Mouse (Mus musculus) thymus, postnatal 0 days (tissue): ENCODE measurements around the gene Ergic1. TPM values are rescaled to one million over a fixed set of nuclear protein-coding genes. Genes with fewer than 3 reads are reported as not detected.
A peak's percentile ranks its signal among the peaks of the same experiment; 100 is the strongest.

ENCODE experiments used
- DNase-seq: peaks from one replicate; pipeline ENCODE4 v3.0.0-alpha.2; 2015; ENCODE audit warnings: low spot score
- polyA plus RNA-seq: library from polyadenylated mRNA; unstranded; fragments of >200 nt; fragmentation: Nextera tagmentation; extraction: Ambion mirVana; gene quantifications from 2 replicates; pipeline ENCODE4 v1.2.1, GENCODE M21; 2015

The Ergic1 gene
- polyA plus RNA-seq, 1 experiment from 2014 or later: 64.6 TPM

- DNase-seq: no peak
Measured at GRCm38 (mm10) chr17:26535251-26536136, 25.8 kb upstream of the Ergic1 start.

GRCm38 (mm10) chr17:26537722-26538471 is 23.4 kb upstream of the Ergic1 start:
- DNase-seq: peak; percentile 36

- no peak for DNase-seq
Measured at GRCm38 (mm10) chr17:26540083-26540482, 21.2 kb upstream of the Ergic1 start.

DNA sequence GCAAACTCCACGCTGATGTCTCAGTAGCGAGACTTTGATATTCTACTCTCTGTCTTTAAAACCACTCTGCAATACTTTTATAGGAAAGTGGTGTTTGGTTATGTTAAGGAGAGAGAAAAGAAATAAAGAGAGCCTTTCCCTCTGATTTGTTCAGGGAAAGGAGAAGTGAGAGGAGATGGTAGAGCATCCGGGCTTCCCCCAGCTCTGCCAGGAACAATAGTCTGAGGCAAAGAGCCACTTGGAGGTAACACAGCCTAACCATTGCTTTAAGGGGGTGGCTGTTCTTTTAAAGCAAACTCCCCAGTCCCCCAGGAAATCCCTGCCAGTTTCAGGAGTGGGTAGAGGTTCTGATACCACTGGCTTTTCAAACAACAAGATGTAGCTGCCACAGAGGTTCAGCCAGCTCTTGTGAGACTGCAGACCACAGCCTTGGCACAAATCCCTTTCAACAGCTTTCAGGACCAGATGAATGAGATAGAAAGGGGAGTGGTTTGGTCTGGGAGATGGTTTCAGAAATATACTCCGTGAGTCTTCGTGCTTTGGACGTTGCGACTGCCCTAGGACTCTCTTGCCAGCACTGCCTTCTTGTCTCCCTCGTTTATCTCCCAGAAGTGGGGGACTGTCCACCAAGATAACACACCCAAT is 16.8 kb upstream of the Ergic1 start:
- no peak for DNase-seq

GRCm38 (mm10) chr17:26547771-26548170 is 13.5 kb upstream of the Ergic1 start:
- DNase-seq: no peak

DNA sequence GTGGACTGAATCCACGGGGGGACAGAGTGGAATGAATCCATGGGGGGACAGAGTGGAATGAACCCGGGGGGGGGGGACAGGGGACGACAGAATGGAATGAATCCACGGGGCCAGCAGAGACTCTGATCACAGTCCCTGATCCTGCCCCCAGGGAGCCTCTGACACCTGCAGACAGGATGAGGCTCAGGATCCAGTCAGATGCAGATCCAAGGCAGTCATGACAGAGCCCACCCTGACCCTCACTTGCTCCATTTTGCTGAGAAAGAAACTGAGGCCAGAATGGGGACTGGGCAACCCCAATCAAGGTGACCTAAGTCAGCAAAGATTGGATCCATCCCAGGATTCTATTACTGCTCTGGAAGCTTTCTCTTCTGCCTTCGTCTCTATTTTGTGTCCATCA is 12.7 kb upstream of the Ergic1 start:
- DNase-seq: no peak

DNA sequence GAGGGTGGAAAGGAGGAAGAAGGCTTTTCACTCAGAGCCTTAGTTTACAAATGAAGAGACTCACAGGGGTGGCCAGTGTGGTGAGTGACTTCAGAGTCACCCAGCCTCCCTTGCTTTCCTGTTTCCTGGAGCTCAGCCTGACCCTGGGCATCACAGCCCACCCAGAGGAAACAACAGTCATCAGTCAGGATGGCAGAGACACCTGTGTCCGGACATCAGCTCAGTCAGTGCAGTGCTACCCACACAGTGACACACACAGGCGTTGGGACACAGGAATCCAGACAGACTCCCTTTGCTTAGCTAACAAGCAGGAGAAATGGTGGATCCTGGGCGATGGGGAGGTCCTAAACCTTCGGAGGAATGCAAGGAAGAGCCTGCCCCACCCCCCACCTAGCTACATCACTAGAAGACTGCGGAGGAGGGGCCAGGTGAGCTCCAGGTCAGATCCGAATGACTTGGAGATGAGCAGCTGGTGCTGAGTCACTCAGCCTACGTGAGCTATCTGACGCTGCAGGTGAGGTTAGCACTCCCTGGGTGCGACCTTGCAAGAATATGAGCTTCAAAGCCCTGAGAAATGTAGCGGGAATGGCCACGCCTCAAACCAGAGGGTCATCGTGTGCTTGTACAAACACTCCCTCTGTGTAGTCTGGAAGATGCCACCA is 12.0 kb upstream of the Ergic1 start:
- no peak for DNase-seq

DNA sequence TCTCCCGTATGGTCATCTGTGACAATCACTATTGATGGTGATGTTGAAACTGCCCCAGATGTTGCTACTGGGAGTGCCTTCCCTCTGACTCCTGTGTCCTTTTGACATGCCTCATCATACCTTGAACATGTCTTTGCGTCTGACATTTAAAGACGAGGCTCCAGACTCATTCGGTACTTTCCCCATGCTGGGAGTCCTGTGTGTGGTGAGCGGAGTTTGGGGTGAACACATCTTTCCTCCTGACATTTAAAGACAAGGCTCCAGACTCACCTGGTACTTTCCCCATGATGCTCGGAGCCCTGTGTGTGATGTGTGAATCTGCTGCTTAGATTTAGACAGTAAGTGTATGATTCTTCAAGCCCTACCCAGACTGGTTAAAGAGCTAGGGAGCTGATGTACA is 10.2 kb upstream of the Ergic1 start:
- DNase-seq: no peak

DNA sequence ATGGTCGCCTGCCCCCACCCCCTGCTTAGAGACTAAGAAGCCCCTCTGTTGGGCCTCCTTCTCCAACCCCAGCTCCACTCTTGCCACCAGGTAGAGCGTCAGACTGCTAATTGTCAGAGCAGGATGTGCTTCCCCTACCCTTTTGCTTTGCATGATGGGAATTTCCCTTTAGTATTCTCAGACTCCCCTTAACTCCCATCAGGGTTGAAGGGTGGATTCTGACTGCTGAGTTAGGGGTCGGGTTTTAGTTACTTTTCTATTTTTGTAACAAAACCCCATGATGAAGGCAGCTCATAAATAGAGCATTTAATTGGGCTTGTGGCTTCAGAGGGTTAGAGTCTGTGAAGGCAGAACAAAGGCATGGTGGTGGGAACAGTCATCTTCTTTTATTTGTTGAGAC is 8.3 kb upstream of the Ergic1 start:
- no peak for DNase-seq

DNA sequence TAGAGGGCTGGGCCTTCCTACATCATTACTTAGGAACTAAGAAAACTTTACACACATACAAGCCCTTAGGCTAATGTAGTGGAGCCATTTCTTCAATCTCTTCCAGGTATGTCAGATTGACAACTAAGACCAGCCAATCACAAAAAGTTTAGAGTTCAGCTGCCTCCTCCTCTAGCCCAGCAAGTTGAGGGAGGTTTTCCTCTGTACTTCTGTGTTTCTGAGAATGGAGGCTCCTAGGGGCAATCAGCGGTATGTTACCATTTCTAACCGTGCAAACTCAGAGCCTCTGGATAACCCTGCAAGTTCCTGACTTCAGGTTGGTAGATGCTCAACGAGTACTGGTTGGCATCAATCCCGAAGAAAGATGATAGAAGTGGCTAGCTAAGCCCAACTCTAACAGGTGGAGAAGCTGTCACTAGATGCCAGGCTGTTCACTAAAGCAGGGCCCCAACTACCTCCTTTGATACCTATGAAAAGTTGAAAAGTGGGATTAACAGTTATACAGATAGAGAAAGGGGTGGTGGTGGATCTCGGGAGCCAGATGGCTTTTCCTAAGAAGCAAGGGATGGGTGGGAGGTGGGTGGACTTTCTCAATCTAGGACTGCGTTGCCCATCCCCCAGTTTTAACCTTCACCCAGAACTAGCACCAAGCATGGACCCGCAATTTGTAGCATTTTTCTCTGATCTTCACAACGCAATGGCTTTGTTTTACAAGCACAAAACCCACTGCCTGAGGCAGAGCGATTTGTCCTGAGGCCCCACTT is 581 bp upstream of the Ergic1 start:
- peak; percentile 75 for DNase-seq

DNA sequence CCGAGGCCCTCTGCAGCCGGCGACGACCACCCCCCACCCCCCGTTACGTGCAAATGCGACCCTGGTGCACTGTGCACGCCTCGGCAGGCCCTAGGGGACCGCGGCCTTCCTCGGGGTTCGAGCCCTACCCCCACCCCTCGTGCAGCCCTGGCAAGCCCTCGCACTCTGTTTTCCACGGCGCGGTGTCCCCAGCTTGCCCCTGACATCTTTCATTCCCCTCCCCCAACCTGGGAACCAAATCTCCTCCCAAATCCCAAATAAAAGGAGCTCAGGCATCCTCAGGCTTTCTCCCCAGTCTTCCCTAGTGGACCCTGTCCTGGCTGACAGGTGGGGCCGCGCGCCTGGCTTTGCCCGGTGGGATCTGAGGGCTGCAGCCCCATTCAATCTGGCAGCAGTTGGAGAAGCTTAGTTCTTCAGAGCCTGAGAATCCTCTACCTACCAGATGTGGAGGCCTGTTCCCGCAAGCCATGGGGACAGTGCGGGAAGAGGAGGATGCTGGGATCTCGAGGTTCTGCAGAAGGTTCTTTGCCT is 427 bp downstream of the Ergic1 start, which contains the start of gene Dusp1:
Gene Dusp1 (minus strand): TSS at position 478 of the 531 bp plus-strand sequence.
- no peak for DNase-seq

GRCm38 (mm10) chr17:26562292-26562691 is 1.0 kb downstream of the Ergic1 start:
- DNase-seq: no peak

- no peak for DNase-seq
Measured at GRCm38 (mm10) chr17:26563476-26563875, 2.2 kb downstream of the Ergic1 start.

- no peak for DNase-seq
Measured at GRCm38 (mm10) chr17:26564439-26564838, 3.1 kb downstream of the Ergic1 start.

DNA sequence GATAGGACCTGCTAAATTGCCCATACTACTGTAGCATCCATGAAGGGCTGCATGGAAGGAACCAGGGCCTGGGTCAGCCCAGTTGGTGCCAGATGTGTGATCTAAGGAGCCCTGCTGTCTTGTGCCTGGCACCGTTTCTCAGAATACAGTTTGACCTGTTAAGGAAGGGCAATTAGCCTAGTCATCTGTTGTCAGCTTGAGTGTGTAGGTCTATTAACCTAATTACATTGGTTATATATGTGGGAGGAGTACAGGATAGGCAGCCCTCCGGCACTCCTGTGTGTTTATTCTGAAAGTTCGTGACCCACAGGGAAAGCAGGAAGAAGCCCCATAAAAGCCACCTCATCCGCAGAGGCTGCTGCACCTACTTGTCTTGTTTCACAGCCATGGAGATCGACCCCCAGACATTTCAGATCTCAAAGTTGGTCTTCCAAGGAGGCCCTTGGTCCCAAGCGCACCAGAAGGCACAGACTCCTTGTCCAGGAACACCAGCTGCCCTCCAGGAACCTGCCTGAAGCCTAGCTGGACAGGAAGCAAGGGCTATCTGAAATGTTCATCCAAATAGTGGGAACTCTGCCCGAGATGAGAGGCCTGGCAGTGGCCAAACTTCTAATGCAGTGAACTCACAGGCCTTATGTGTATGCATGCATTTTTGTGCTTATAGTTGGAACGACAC is 6.0 kb downstream of the Ergic1 start:
- DNase-seq: no peak

- no peak for DNase-seq
Measured at GRCm38 (mm10) chr17:26567818-26568173, 6.5 kb downstream of the Ergic1 start.

GRCm38 (mm10) chr17:26569594-26570350 is 8.5 kb downstream of the Ergic1 start:
- DNase-seq: no peak

GRCm38 (mm10) chr17:26570651-26571118 is 9.4 kb downstream of the Ergic1 start:
- DNase-seq: peak; percentile 49

DNA sequence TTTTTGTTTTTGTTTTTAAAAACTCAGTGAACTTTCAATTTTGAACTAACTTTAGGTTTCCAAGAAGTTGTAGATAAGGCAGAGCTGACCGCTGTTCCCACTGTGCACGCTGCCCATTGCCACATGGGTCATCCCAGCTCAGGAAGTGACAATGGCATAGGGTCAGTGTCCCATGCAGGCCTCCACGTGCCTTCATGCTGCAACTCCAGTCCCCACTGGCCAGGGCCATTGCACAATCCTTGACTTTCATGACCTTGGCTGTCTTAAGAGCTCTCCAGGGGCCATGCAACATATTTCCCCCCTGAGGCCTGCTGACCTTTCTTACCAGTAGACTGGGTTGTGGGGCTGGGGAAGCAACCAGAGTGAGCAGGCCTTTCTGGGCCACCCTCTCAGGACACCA is 10.1 kb downstream of the Ergic1 start:
- DNase-seq: no peak
